Mouse (Mus musculus) hindbrain, postnatal 0 days (tissue): ENCODE data around the gene Spata17. TPM values are rescaled to one million over a fixed set of nuclear protein-coding genes. Genes with fewer than 3 reads are reported as not detected.
A peak's percentile ranks its signal among the peaks of the same experiment; 100 is the strongest.

Experiments used
- ATAC-seq: fragments of 200-750 bp; cut with Nextera tagmentation; 2 replicates; pipeline ENCODE4 v1.8.0; 2017; ENCODE audit warnings: mild to moderate bottlenecking, moderate TSS enrichment, moderate library complexity
- DNase-seq: peaks from one replicate; pipeline ENCODE4 v3.0.0-alpha.2; 2015; ENCODE audit warnings: low spot score
- H3K27ac ChIP-seq: fragments of 300-500 bp; sonication (generic); 2 replicates; pipeline ENCODE4 v1.5.1; 2014; ENCODE audit warnings: mild to moderate bottlenecking
- H3K27me3 ChIP-seq: fragments of 300-500 bp; sonication (generic); 2 replicates; pipeline ENCODE4 v1.6.1; 2014; ENCODE audit warnings: low read length, mixed read lengths; ENCODE audit not compliant: insufficient read depth
- H3K36me3 ChIP-seq: fragments of 300-500 bp; sonication (generic); 2 replicates; pipeline ENCODE4 v1.6.1; 2014; ENCODE audit warnings: low read length, mixed read lengths; ENCODE audit not compliant: insufficient read depth
- H3K4me1 ChIP-seq: fragments of 300-500 bp; sonication (generic); 2 replicates; pipeline ENCODE4 v1.6.1; 2014; ENCODE audit warnings: antibody characterized with exemption, low read length, mixed read lengths; ENCODE audit not compliant: insufficient read depth
- H3K4me2 ChIP-seq: fragments of 300-500 bp; sonication (generic); 2 replicates; pipeline ENCODE4 v1.6.1; 2014; ENCODE audit warnings: low read depth, mild to moderate bottlenecking, low read length, moderate library complexity, mixed read lengths
- H3K4me3 ChIP-seq: fragments of 300-500 bp; sonication (generic); 2 replicates; pipeline ENCODE4 v1.5.1; 2014; ENCODE audit warnings: low read length
- H3K9ac ChIP-seq: fragments of 300-500 bp; sonication (generic); replicated peaks from 2 replicates; pipeline ENCODE4 v1.6.1; 2014; ENCODE audit warnings: mild to moderate bottlenecking, low read length, moderate library complexity, mixed read lengths
- H3K9me3 ChIP-seq: fragments of 300-500 bp; sonication (generic); 2 replicates; pipeline ENCODE4 v1.6.1; 2016; ENCODE audit warnings: low read length, mixed read lengths
- CTCF ChIP-seq: IDR thresholded peaks from 2 replicates; pipeline ENCODE4 v1.5.1; 2016; ENCODE audit warnings: antibody characterized with exemption, control low read depth, low read depth
- WGBS: fragments of 180-500 bp; shearing (Covaris S2); extraction: QIAGEN DNeasy Blood & Tissue Kit; methylation state at CpG from one replicate; pipeline ENCODE4 v1.1.7; 2014; 5-methylcytosine and 5-hydroxymethylcytosine counted together
- polyA plus RNA-seq: library from polyadenylated mRNA; unstranded; fragments of >200 nt; fragmentation: Nextera tagmentation; extraction: Ambion mirVana; gene quantifications from 2 replicates; pipeline ENCODE4 v1.2.1, GENCODE M21; 2015
- total RNA-seq: library from RNA; depleted of rRNA; stranded (reverse); fragments of >200 nt; gene quantifications from 2 replicates; pipeline ENCODE4 v1.2.3, GENCODE M21; 2014

Gene Spata17
- total and polyA plus RNA-seq, 2 experiments from 2014 or later: 0.98 to 1.9 TPM

GRCm38 (mm10) chr1:187016116-187016515, 199.1 kb downstream of the Spata17 start:
- WGBS: 58% methylated on average over 4 of the region's 4 CpGs
- no peak overlapping the region for H3K4me3 ChIP-seq
- no peak for TF ChIP-seq CTCF
- H3K9me3 ChIP-seq: no peaks in the 10 kb centered on the region
- H3K27ac ChIP-seq: no peak overlapping the region
- no peaks in the 10 kb centered on the region for H3K27me3 ChIP-seq
- no peaks in the 10 kb centered on the region for H3K4me1 ChIP-seq
- no peaks in the 10 kb centered on the region for H3K36me3 ChIP-seq
- no peak for ATAC-seq
- no peak overlapping the region for H3K9ac ChIP-seq
- H3K4me2 ChIP-seq: no peak overlapping the region
- DNase-seq: no peak

DNA sequence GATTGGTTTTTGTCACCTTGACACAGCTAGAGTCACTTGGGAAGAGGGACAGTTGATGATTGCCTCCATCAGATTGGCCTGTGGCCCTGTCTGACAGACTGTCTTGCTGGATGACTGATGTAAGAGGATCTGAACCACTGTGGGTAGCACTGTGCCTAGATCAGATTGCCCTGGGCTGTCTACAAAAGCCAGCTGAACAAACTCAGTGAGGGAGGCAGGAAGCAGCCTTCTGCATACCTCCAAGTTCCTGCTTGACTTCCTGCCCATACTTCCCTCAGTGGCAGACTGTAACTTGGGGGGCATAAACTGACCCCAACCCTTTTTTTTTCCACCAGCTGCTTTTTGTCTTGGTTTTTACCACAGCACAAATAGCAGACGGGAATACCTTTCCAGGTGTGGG, 199.6 kb downstream of the Spata17 start:
- Histone ChIP-seq H3K27me3 (no peaks in the 10 kb centered on the region), H3K9ac (no peak overlapping the region), H3K4me2 (no peak overlapping the region), H3K9me3 (no peaks in the 10 kb centered on the region), H3K4me1 (no peaks in the 10 kb centered on the region), H3K4me3 (no peak overlapping the region), H3K27ac (no peak overlapping the region), H3K36me3 (no peaks in the 10 kb centered on the region)
- 90% methylated on average over 1 of the region's 1 CpGs for WGBS
- ATAC-seq (no peak), DNase-seq (no peak)
- TF ChIP-seq CTCF: no peak

- Histone ChIP-seq H3K4me1 (no peaks in the 10 kb centered on the region), H3K9ac (no peak overlapping the region), H3K27me3 (no peaks in the 10 kb centered on the region), H3K27ac (no peak overlapping the region), H3K36me3 (no peaks in the 10 kb centered on the region), H3K4me2 (no peak overlapping the region), H3K9me3 (no peaks in the 10 kb centered on the region), H3K4me3 (no peak overlapping the region)
- WGBS: 89% methylated on average over 2 of the region's 2 CpGs
- TF ChIP-seq CTCF: no peak
- ATAC-seq (no peak), DNase-seq (no peak)
Observed at GRCm38 (mm10) chr1:187014141-187014540, 201.1 kb downstream of the Spata17 start.

DNA sequence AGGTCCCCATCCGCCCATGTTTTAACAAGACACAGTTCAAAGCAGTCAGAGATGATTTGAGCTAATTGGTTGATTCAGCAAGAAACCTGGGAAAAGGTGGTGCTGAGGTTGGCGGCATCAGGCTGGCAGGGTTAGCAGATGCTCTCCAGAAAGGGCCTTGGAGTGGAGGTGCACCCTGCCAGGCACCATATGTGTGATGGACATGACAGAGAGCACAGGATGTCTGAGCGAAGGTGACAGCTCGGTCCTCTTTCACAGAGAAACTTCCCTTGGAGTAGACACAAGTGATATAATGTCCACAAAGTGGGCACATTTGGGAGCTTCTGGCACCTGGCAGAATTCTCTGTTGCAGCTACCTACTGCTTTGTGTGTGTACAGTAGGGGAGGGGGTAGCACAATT, 203.7 kb downstream of the Spata17 start:
- Histone ChIP-seq H3K4me3 (no peak overlapping the region), H3K9me3 (no peaks in the 10 kb centered on the region), H3K9ac (no peak overlapping the region), H3K27me3 (no peaks in the 10 kb centered on the region), H3K27ac (no peak overlapping the region), H3K4me1 (no peaks in the 10 kb centered on the region), H3K4me2 (no peak overlapping the region), H3K36me3 (no peaks in the 10 kb centered on the region)
- no peak for TF ChIP-seq CTCF
- ATAC-seq: no peak
- peak; percentile 25 for DNase-seq
- 55% methylated on average over 4 of the region's 4 CpGs for WGBS

DNA sequence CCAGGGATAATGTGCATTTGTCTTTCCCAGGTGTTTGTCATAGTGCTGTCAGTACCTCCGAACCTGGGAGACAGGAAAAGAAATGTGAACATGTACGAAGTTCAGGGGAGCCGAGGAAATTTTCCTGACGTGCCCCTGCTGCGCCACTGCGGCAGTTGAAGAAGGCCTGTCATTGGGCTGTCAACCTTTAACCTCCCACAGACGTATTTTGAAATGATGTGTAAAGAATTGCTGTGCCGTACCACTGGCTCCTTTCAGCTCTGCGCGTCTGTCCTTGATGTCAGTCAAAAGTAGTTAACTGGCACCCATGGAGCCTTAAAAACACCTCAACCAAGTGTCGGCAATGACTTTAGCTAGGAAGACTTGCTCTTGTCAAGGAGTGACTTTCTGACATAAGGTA, 205.2 kb downstream of the Spata17 start:
- Histone ChIP-seq H3K4me3 (no peak overlapping the region), H3K4me2 (no peak overlapping the region), H3K9ac (no peak overlapping the region), H3K4me1 (no peaks in the 10 kb centered on the region), H3K27ac (no peak overlapping the region), H3K36me3 (no peaks in the 10 kb centered on the region), H3K27me3 (no peaks in the 10 kb centered on the region), H3K9me3 (no peaks in the 10 kb centered on the region)
- TF ChIP-seq CTCF: no peak
- no peak for DNase-seq
- ATAC-seq: no peak
- WGBS: 68% methylated on average over 11 of the region's 11 CpGs

DNA sequence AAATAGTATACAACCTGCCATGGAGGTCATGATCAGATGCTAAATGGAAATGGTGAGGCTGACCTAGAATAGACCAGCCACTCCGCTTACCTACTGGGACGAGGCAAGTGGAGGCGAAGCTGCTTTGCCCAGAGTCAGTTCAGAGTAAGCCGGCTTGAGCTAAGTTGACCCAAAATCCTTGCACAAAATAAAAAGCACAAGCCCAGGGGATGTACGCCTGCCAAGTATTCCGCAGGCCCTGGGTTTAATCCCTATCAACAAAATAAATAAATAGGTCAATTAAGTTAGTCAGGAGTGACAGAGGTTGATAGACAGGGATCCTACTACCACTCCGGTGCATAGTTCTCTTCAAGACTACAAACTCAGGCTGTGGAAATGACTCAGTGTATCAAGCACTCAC, 207.0 kb downstream of the Spata17 start:
- no peaks in the 10 kb centered on the region for H3K9me3 ChIP-seq
- H3K27me3 ChIP-seq: no peaks in the 10 kb centered on the region
- H3K4me1 ChIP-seq: no peaks in the 10 kb centered on the region
- TF ChIP-seq CTCF: no peak
- no peak overlapping the region for H3K4me2 ChIP-seq
- ATAC-seq (no peak), DNase-seq (no peak)
- no peaks in the 10 kb centered on the region for H3K36me3 ChIP-seq
- WGBS: 90% methylated on average over 7 of the region's 7 CpGs
- no peak overlapping the region for H3K9ac ChIP-seq
- H3K4me3 ChIP-seq: no peak overlapping the region
- no peak overlapping the region for H3K27ac ChIP-seq

GRCm38 (mm10) chr1:187006227-187006925, 208.9 kb downstream of the Spata17 start:
- no peak overlapping the region for H3K9ac ChIP-seq
- WGBS: 67% methylated on average over 14 of the region's 14 CpGs
- H3K4me1 ChIP-seq: no peaks in the 10 kb centered on the region
- H3K9me3 ChIP-seq: no peaks in the 10 kb centered on the region
- no peak overlapping the region for H3K4me3 ChIP-seq
- no peak for TF ChIP-seq CTCF
- H3K36me3 ChIP-seq: no peaks in the 10 kb centered on the region
- ATAC-seq: no peak
- peak; percentile 28 for DNase-seq
- no peak overlapping the region for H3K4me2 ChIP-seq
- no peak overlapping the region for H3K27ac ChIP-seq
- H3K27me3 ChIP-seq: no peaks in the 10 kb centered on the region
